Mouse (Mus musculus): Measurements from ENCODE around the gene Dbh. TPM values are rescaled to one million over a fixed set of nuclear protein-coding genes. Genes with fewer than 3 reads are reported as not detected.

Dbh gene
- polyA plus RNA-seq, 1 experiment: 0.49 TPM

- no peak for DNase-seq (ENCODE audit: low read depth)
These were observed 53.5 kb downstream of the Dbh start for GRCm38 (mm10) chr2:27218569-27218968.

GRCm38 (mm10) chr2:27223012-27223421 is 58.0 kb downstream of the Dbh start:
- no peak for DNase-seq (ENCODE audit: low read depth)

- DNase-seq (ENCODE audit: low read depth): no peak
These were observed 61.5 kb downstream of the Dbh start for GRCm38 (mm10) chr2:27226572-27226971.

GRCm38 (mm10) chr2:27228809-27229480 is 63.9 kb downstream of the Dbh start:
- no peak for DNase-seq (ENCODE audit: low read depth)

GRCm38 (mm10) chr2:27229481-27230105 is 64.6 kb downstream of the Dbh start:
- no peak for DNase-seq (ENCODE audit: low read depth)

- no peak for DNase-seq (ENCODE audit: low read depth)
These were observed 67.3 kb downstream of the Dbh start for GRCm38 (mm10) chr2:27232376-27232775.

Other genes with a start within 250 kb of the Dbh start
- 26.7 and 27.8 TPM in 2 replicates for gene Surf2, start 248.9 kb upstream of the Dbh start, polyA plus RNA-seq (2012; rRNA removed)
- gene Surf1, start 248.7 kb upstream of the Dbh start, polyA plus RNA-seq (2012; rRNA removed): 63.5 and 64.5 TPM in 2 replicates
- gene Surf4, start 231.3 kb upstream of the Dbh start, polyA plus RNA-seq (2012; rRNA removed): 357 and 417 TPM in 2 replicates
- 0.80 and 0.95 TPM in 2 replicates for gene Stkld1, start 231.2 kb upstream of the Dbh start, polyA plus RNA-seq (2012; rRNA removed)
- 26.9 and 30.2 TPM in 2 replicates for gene Rexo4, start 200.8 kb upstream of the Dbh start, polyA plus RNA-seq (2012; rRNA removed)
- gene Adamts13, start 191.8 kb upstream of the Dbh start, polyA plus RNA-seq (2012; rRNA removed): 0.04 and 0.10 TPM in 2 replicates
- 76.2 and 90.6 TPM in 2 replicates for gene Cacfd1, start 155.3 kb upstream of the Dbh start, polyA plus RNA-seq (2012; rRNA removed)
- 2.3 and 3.6 TPM in 2 replicates for gene Slc2a6, start 137.2 kb upstream of the Dbh start, polyA plus RNA-seq (2012; rRNA removed)
- gene Mymk, start 93.1 kb upstream of the Dbh start, polyA plus RNA-seq (2012; rRNA removed): 0.11 and 0.18 TPM in 2 replicates
- 8.1 and 12.6 TPM in 2 replicates for gene Adamtsl2, start 85.9 kb upstream of the Dbh start, polyA plus RNA-seq (2012; rRNA removed)
- gene Fam163b, start 22.7 kb upstream of the Dbh start, polyA plus RNA-seq (2012; rRNA removed): 0.06 and 0.11 TPM in 2 replicates
- 27.3 and 33.2 TPM in 2 replicates for gene Sardh, start 83.1 kb downstream of the Dbh start, polyA plus RNA-seq (2012; rRNA removed)